Mouse (Mus musculus): ENCODE measurements around the gene Scn3b. TPM values are rescaled to one million over a fixed set of nuclear protein-coding genes. Genes with fewer than 3 reads are reported as not detected.
A peak's percentile ranks its signal among the peaks of the same experiment; 100 is the strongest.

The Scn3b gene
- polyA plus RNA-seq, 1 experiment from 2014 or later: 35.7 TPM

DNA sequence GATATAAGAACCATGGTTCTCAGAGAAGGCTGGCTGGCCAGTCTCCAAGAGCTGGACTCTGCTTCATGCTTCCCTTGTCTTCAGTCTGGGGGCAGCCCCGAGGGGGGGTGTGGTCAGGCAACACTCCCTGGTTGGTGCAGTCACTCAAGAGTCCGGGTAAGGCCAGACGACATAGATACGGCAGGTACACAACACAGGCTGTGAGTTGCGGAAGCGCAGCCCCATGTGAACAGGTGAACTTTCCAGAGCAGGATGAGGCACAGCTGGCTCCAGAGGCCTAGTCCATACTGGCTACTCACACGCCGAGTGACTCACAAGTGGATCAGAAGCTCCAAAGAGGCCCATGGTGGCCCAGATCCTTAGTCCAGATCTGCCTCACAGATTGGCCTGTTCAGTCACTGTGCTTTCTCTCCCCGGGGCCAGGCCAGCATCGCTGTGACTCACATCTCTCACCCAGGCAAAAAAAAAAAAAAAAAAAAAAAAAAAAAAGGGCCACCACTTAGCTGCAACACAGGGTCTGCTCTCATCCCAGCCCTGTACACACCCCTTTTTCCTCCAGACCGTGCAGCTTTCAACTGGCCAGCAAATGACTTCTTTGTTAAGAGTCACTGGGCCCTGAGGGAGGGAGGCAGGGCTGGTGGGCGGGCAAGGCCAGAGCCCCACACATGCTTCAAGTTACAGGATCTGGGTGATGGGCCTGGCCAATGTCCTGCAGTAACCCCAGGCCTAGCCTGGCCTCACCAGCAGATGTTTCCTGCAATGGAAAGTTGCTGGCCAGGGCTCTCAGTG lies 52.1 kb downstream of the Scn3b start:
- H3K9me3 ChIP-seq (replicated peaks): no peaks in the 10 kb centered on the region
- no peak overlapping the region for H3K27ac ChIP-seq
- peaks cover 18% of the 10 kb centered on the region for H3K36me3 ChIP-seq (ENCODE audit: poor library complexity, severe bottlenecking)
- 60% methylated on average over 12 of the region's 12 CpGs for WGBS
- no peaks in the 10 kb centered on the region for H3K27me3 ChIP-seq
- H3K4me2 ChIP-seq: no peak overlapping the region
- H3K4me1 ChIP-seq: no peaks in the 10 kb centered on the region
- H3K9ac ChIP-seq: no peak overlapping the region
- ATAC-seq: peak; percentile 46
- no peak overlapping the region for H3K4me3 ChIP-seq

DNA sequence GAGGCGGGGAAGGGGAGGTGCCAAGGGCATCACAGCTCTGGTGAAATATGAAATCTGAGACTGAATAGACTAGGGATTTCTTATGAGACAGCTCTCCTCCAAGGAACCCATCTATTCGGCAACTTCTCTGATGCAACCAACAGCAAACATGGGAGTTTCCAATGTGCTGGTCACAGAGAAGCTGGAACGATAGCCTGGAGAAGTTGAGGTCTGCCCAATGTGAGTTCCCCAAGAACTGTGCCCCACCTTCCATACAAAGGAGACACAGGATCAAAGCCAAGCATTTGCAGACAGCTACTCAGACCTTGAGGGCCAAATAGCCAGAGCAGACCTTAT lies 52.6 kb downstream of the Scn3b start:
- Histone ChIP-seq H3K27me3 (no peaks in the 10 kb centered on the region), H3K9me3 (replicated peaks) (no peaks in the 10 kb centered on the region), H3K27ac (no peak overlapping the region), H3K9ac (no peak overlapping the region), H3K36me3 (ENCODE audit: poor library complexity, severe bottlenecking) (peaks cover 18% of the 10 kb centered on the region), H3K4me2 (no peak overlapping the region), H3K4me1 (no peaks in the 10 kb centered on the region), H3K4me3 (no peak overlapping the region)
- ATAC-seq: no peak
- 87% methylated on average over 3 of the region's 3 CpGs for WGBS

DNA sequence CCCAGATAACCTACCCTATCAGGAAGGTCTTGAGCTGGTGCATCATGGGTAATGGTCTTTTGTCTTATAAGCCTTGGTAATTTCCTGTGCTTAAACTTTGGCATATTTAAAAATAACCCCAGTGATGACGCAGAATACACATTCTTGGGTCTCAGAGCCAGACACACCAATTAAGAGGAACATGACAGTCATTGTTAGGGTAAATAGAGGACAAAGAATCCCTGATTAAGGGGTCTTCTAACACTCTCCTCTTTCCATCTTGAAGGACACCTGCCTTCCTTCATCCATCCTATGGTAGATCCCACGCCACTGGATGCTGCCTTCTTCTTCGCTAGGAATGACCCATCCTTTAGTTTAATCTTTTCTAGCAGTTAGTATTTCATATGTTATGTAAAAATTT lies 53.4 kb downstream of the Scn3b start:
- peaks cover 12% of the 10 kb centered on the region; the same call in 1 of the 2 replicates for H3K36me3 ChIP-seq (ENCODE audit: poor library complexity, severe bottlenecking)
- no peak overlapping the region for H3K9ac ChIP-seq
- H3K4me2 ChIP-seq: no peak overlapping the region
- H3K9me3 ChIP-seq (replicated peaks): no peaks in the 10 kb centered on the region
- H3K27ac ChIP-seq: no peak overlapping the region
- H3K27me3 ChIP-seq: no peaks in the 10 kb centered on the region
- H3K4me1 ChIP-seq: no peaks in the 10 kb centered on the region
- 92% methylated on average over 3 of the region's 3 CpGs for WGBS
- H3K4me3 ChIP-seq: no peak overlapping the region
- ATAC-seq: no peak

DNA sequence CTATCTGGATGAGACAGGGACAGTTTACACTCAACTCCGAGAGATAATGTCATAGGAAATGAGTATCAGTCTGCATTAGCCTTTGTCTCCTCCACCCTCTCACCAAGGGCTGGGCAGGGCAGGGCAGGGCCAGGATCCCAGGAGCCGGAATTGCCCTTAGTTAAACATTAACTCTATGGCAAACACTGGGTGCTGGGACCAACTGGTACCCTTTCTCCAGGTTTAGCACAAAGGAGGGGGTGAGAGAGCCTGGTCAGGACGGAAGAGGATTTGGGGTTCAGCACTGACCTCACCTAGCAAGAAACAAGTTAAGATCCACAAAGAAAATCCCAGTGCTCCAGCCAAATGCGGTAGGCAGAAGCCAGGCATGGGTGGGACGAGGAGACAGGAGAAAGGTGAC lies 54.2 kb downstream of the Scn3b start:
- H3K9me3 ChIP-seq (replicated peaks): no peaks in the 10 kb centered on the region
- H3K4me1 ChIP-seq: no peaks in the 10 kb centered on the region
- H3K27me3 ChIP-seq: no peaks in the 10 kb centered on the region
- no peak overlapping the region for H3K9ac ChIP-seq
- no peak overlapping the region for H3K4me2 ChIP-seq
- no peak overlapping the region for H3K4me3 ChIP-seq
- 86% methylated on average over 5 of the region's 5 CpGs for WGBS
- H3K36me3 ChIP-seq (ENCODE audit: poor library complexity, severe bottlenecking): 0 out of 2 replicates have a peak, but pooled peaks cover 10% of the 10 kb centered on the region
- no peak overlapping the region for H3K27ac ChIP-seq
- ATAC-seq: no peak

DNA sequence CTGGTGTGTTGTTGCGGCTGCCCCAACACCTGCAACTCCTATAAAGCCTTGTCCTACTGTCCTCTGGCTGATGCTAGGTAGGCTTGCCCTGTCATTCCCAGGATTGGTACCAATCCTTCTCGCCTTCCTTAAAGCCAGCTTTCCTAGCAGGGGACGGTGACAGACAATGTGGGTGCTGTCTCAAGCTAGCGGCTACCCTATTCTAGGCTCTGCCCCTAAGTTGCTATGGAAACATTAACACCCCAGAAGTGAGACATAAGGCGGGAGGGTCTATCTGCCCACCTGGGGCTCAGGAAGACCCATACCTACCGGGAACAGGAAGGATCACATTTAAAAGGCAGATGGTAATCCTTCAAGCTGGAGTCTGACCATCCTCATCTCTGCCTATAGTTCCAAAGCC lies 54.8 kb downstream of the Scn3b start:
- H3K27me3 ChIP-seq: no peaks in the 10 kb centered on the region
- no peaks in the 10 kb centered on the region for H3K9me3 ChIP-seq (replicated peaks)
- no peak overlapping the region for H3K4me2 ChIP-seq
- no peak overlapping the region for H3K4me3 ChIP-seq
- ATAC-seq: no peak
- no peak overlapping the region for H3K27ac ChIP-seq
- no peak overlapping the region for H3K9ac ChIP-seq
- H3K36me3 ChIP-seq (ENCODE audit: poor library complexity, severe bottlenecking): 0 out of 2 replicates have a peak, but pooled peaks cover 10% of the 10 kb centered on the region
- 79% methylated on average over 6 of the region's 6 CpGs for WGBS
- H3K4me1 ChIP-seq: no peaks in the 10 kb centered on the region

DNA sequence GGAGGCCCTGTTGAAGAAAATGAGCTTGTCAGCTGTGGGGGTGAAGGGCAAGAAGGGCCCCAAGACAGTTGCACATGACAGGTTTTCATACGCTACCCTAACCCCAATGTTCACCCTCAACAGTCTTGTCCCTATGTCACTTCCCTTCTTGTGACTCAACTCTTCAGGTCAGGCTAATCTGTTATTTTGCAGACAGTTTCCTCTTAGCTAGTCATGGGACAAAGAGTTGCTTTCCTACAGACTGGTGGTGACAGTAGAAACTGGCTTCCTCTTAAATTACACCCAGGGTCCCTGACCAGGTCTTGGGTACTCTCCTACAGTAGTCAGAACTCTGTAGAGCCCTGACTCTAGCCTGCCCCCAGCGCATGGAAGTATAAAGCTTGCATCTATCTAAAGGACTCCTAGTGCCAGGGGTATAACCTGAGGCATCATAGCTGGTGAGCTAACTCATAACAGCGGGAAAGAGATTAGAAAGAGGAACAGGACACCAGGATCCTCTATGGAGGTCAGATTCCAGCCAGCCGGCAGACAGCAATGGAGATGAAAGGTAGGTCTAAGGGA lies 55.3 kb downstream of the Scn3b start:
- no peaks in the 10 kb centered on the region for H3K9me3 ChIP-seq (replicated peaks)
- no peak for ATAC-seq
- no peak overlapping the region for H3K4me2 ChIP-seq
- H3K4me3 ChIP-seq: no peak overlapping the region
- H3K27ac ChIP-seq: no peak overlapping the region
- H3K36me3 ChIP-seq (ENCODE audit: poor library complexity, severe bottlenecking): 0 out of 2 replicates have a peak, but pooled peaks cover 10% of the 10 kb centered on the region
- H3K4me1 ChIP-seq: no peaks in the 10 kb centered on the region
- H3K27me3 ChIP-seq: no peaks in the 10 kb centered on the region
- H3K9ac ChIP-seq: no peak overlapping the region
- 89% methylated on average over 4 of the region's 4 CpGs for WGBS

DNA sequence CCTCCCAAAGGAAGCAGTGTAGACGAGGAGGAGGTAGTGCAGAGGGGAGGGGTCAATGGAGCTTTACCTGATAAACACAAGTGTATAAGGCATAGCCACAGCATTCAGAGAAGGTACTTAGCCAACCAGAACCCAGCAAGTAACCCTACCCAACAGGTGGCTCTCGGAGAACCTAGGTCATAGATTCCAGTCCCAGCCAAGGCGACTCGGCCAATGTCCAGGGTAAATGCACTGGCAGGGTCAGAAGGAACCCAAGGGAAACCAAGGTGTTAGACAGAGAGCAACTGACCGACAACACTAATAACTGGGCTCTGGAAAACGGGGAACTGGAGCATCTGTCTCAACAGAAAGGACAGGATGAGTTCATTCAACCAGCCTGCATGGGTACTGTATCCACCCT lies 55.8 kb downstream of the Scn3b start:
- ATAC-seq: no peak
- Histone ChIP-seq H3K27me3 (no peaks in the 10 kb centered on the region), H3K36me3 (ENCODE audit: poor library complexity, severe bottlenecking) (peaks cover 12% of the 10 kb centered on the region; the same call in 1 of the 2 replicates), H3K27ac (no peak overlapping the region), H3K4me2 (no peak overlapping the region), H3K4me3 (no peak overlapping the region), H3K9me3 (replicated peaks) (no peaks in the 10 kb centered on the region), H3K9ac (no peak overlapping the region), H3K4me1 (no peaks in the 10 kb centered on the region)
- WGBS: 94% methylated on average over 6 of the region's 6 CpGs

DNA sequence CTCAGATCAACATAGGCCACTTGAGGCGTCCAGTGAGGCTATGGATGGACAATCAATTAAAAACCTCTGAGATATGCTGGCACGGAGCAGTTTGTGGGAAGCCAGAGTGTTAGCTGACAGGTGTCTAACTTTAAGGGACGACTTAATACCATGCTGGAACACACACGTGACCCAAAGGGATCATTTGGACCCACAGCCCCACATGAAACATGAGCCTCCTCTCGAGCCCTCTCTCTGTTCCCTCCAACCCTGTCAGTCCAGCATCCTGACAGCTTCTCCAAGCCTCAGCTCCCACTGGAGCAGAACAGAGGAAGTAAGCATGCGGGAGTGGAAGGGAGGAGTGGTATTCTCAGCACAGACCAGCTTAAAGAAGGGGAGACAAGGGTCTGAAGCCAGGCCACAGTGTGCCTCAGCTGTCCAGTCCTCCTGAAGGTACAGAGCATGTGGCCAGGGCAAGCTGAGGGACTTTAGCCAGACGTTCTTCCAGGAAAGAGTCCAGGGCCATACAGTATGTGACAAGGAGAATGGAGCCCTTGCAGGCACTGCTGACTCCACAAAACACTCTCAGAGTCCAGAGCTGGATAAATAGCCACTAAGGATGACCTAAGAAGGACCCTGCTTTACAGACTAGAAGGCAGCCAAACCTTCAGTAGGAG lies 57.4 kb downstream of the Scn3b start:
- Histone ChIP-seq H3K9ac (no peak overlapping the region), H3K4me2 (no peak overlapping the region), H3K27me3 (no peaks in the 10 kb centered on the region), H3K36me3 (ENCODE audit: poor library complexity, severe bottlenecking) (peaks cover 17% of the 10 kb centered on the region; the same call in 1 of the 2 replicates), H3K9me3 (replicated peaks) (no peaks in the 10 kb centered on the region), H3K4me3 (no peak overlapping the region), H3K27ac (no peak overlapping the region), H3K4me1 (peaks cover 3% of the 10 kb centered on the region; the same call in 1 of the 2 replicates)
- no peak for ATAC-seq
- WGBS: 82% methylated on average over 7 of the region's 7 CpGs

DNA sequence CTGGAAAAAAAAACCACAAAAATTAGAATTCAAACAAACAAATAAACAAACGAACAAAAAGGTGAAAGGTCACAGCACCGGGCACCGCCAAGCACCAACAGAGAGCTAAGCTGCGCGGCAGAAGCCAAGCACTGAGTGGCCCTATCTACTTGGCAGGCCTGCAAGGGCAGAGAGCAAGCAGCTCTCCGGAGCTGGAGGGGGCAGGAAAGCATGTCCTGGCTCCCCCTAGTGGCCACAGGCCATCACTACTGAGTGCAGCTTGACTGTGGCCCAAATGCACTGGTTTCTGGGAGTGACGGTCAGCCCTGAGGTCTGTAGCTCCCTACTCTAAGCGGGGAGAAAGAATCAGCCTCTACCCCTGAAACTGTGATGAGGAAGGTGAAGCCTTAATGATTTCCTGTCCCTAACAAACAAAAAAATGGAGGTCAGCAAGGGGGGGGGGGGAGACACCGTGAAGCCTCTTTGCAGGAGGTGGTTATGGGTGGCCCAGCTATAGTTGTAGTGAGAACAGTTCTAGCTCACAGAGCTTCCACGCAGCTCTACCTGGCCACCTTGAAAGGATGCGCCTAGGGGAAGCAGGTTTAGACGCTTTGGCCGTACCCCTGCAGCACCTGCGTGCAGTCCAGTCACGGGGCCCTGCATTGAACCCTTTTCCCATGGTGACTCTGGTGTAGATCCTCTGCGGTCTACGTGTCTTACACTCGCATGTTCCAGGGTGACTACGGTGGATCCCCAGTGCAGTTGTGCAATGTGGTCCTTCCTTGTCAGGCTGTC lies 61.8 kb downstream of the Scn3b start:
- 59% methylated on average over 19 of the region's 19 CpGs for WGBS
- Histone ChIP-seq H3K36me3 (ENCODE audit: poor library complexity, severe bottlenecking) (peaks cover 20% of the 10 kb centered on the region; the same call in 1 of the 2 replicates), H3K27ac (no peak overlapping the region), H3K9ac (no peak overlapping the region), H3K4me2 (no peak overlapping the region), H3K27me3 (no peaks in the 10 kb centered on the region), H3K4me3 (no peak overlapping the region), H3K4me1 (peaks cover 16% of the 10 kb centered on the region), H3K9me3 (replicated peaks) (no peaks in the 10 kb centered on the region)
- peak; percentile 85 for ATAC-seq

DNA sequence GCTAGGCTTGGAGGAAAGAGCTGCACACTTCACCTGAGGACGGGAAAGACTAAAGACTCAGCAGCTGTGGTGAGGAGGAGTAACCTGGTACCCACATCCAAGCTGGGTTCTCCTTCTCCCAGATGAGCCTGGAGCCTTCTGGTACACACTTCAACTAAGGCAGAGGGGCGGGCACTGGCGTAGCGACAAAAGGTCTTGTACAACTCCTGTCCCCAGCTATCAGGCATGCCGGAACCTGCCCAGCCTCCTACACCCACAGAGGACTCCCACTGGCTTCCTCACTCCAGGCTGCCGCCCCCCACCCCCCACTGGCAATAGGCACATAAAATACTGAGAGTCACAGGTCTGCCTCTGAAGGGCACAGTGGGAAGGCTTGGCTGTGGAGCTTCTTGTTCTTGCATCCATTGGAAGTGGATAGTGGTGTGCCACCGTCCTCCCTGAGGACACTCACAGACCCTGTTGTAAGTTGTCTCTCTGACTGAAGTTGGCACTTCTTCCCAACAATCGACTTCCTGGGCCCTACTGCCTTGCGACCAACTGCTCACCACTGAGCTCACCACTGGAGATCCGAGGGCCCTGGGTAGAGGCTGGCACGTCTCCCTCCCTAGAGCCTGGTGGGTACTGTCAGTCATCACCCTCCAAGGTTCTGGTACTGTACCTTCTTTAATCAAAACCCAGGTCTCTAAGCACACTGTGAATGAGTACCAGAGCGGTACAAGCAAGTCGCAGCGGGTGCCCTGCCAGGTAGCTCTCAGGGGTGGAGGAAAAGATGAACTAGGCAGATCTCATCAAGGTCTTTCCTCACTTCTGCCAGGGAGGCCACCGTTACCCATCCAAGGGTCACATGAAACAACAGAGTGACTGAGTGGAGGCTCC lies 62.6 kb downstream of the Scn3b start:
- Histone ChIP-seq H3K4me3 (no peak overlapping the region), H3K4me1 (peaks cover 22% of the 10 kb centered on the region), H3K27ac (0 out of 2 replicates have a peak overlapping the region, but pooled peaks have one; percentile 10), H3K9ac (no peak overlapping the region), H3K9me3 (replicated peaks) (no peaks in the 10 kb centered on the region), H3K27me3 (no peaks in the 10 kb centered on the region), H3K36me3 (ENCODE audit: poor library complexity, severe bottlenecking) (peaks cover 18% of the 10 kb centered on the region; the same call in 1 of the 2 replicates), H3K4me2 (no peak overlapping the region)
- WGBS: 89% methylated on average over 15 of the region's 15 CpGs
- no peak for ATAC-seq

DNA sequence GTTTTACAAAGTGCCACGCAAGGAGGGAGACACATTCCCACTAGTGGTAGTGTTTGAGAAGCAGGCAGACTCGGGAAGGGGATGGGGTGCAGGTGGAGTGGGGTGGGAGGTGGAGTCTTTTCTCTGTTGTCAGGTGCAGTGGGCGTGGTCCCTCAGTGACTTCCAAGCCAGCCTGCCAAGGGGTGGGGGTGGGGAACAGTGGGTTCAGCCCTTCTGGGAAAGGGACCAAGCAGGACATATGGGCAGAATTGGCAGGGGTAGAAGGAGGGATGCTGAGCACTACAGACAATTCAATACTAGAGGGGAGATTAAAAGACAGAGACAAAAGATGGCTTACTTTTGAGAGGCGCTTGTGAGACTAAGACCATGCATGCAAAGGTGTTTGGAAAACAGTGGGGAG lies 63.3 kb downstream of the Scn3b start:
- 76% methylated on average over 4 of the region's 4 CpGs for WGBS
- H3K27me3 ChIP-seq: no peaks in the 10 kb centered on the region
- H3K4me3 ChIP-seq: no peak overlapping the region
- peaks cover 29% of the 10 kb centered on the region for H3K4me1 ChIP-seq
- no peaks in the 10 kb centered on the region for H3K9me3 ChIP-seq (replicated peaks)
- ATAC-seq: no peak
- H3K9ac ChIP-seq: no peak overlapping the region
- H3K36me3 ChIP-seq (ENCODE audit: poor library complexity, severe bottlenecking): peaks cover 18% of the 10 kb centered on the region; the same call in 1 of the 2 replicates
- H3K4me2 ChIP-seq: no peak overlapping the region
- H3K27ac ChIP-seq: 0 out of 2 replicates have a peak overlapping the region, but pooled peaks have one; percentile 10

Data from forebrain, embryonic 13.5 days (tissue).